Mouse (Mus musculus) thymus, postnatal 14 days (tissue): ENCODE results near the gene Cdc42bpg.
"Not testable (repeated sequence)": the region's sequence is repeated elsewhere in the genome, so short reads cannot be mapped to it uniquely, and the experiment has no call there.

ENCODE experiments used
- DNase-seq: peaks from one replicate; pipeline ENCODE4 v3.0.0; 2021

Gene Cdc42bpg

DNA sequence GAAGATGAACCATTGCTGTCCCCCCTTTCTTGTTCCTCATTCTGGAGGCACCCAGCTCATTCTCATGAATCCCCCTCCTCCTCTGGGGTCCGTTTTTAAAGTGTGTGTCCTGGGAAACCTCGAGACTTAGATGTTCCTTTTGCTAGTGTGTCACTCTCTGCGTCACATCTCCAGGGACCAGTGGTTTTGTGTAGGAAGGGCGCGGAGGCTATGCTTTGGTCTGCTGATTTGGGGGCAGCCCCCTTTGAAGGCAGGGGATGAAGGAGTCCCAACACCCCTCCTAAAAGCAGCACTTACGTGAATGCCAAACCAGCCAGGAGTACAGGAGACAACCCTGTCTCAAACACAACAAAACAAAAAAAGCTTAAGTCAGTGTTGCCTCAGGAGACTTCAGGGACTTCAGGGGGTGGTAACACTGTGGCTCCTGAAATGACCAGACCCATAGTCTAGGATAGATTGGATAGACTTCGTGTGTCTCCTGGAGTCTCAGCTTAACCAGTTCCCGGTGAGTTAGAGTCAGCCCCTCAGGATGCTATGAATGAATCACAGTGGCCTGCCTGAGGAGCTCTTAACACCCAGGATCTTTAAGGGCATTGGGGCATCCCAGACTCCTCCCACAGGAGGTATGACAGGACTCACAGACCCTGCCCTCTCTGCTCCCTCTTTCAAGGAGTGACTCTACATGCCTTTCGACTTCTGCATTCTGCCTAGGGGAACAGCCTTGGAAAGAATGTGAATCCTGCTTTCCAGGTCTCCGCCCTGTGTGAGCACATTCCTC is 28.4 kb upstream of the Cdc42bpg start:
- no peak for DNase-seq

DNA sequence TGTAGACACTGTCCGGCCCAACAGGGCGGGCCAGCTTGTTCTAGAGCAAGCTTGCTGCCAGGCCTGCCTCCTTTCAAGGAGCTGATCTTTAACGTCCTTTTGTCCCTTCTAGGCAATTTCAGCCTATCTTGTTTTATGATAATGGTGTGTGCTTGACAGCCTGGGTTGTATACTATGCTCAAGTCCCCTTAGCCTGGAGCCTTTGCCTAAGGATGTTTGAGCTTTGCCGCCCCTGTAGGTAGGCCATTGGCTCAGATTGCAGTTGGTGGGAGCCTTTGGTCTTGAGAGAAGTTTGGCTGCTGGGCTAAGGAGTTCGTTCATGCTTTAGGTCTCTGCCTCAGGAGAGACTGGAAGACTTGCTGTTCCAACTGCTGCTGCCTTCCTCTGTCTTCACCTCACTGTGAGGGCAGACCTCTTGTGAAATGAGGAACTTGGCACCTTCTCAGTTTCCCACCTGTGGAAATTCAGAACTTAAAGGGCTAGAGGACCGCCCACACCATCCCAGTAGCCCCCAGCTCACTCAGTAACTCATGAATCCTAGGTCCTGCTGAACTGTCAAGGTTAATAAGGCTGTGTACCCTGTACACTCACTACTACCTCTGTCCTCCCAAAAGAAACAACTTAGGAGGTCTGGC is 27.7 kb upstream of the Cdc42bpg start:
- no peak for DNase-seq

DNA sequence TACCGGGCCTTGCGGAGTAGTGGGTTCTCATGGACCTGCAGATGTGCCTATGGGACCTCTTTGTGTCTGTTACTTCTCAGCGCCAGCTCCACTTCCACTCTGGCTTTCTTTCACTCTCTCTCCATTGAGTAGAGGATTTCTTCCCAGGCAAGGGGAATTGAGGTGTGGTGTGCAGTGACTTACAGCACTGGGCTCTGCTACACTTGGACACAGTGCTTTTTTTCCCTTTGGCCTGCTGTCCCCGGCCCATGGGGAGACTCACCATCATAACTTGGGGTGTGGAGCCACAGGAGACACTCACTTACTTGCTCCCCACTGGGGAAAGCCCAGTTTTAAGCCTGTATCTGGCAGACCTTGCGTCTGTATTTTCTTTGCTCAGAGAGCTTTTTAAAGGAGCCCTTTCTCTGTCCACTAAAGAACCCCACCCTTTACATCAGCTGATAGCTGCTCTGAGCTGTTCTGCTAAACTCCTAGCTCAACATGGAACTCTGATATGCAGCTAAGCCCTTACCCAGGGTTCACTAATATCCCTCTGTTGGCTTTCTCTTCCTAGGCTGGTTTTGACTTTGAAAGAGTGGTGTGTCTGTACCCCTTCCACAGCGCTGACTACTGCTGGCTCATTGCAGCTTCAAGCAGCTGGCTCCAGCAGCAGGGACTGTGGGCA is 26.6 kb upstream of the Cdc42bpg start:
- DNase-seq: no peak

DNA sequence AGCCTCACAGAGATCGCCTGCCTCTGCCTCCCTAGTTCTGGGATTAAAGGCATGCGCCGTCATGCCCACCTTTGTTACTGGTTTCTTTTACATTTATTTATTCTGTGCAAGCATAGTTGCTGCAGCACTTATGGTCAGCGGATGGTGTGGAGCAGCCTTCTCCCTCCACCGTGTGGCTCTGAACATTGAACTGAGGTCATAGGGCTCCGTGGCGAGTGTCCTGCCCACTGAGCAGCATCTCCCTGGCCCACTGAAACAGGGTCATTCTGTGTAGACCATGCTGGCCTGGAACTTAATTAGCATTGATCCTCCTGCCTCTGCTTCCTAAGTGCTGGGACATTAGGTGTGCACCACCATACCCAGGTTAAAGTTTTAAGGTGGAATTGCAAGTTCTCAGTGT is 25.7 kb upstream of the Cdc42bpg start:
- no peak for DNase-seq

DNA sequence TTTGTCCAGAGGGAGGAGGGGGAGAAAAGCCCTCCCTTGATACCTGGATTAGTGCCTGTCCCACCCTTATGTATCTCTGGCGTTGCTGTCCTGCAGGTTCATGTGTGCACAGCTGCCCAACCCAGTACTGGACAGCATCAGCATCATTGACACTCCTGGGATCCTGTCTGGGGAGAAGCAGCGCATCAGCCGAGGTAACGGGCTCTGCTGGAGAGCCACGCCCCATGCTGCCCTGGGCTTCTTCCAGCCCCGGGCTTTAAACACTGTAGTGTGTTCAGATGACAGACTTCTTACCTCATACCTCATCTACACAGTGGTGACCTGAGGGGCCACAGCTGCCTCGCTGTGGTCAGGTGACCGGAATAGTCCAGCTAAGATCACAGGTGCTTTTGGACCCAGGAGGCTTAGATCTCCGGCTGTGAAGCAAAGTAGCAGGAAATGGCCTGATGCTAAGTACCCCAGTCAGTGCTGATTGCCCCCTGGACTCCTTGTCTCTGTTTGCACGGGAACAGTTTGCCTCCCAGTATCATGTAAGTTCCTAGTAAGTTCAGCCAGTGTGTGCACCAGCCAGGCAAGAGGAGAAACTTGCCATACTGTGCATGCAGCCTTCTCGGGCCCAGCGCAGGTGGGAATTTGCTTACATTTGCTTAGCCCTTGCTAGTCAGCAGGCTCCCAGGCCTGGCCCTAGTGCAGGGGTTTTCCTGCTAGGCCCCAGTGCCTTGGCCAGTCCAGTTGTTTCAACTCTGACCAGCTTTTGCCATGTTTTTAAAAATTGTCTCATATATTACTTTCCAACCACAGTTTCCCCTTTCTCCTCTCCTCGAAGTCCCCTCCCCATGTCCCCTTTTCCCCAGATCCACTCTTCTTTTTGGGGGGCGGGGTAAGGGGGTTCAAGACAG is 24.9 kb upstream of the Cdc42bpg start:
- no peak for DNase-seq

DNA sequence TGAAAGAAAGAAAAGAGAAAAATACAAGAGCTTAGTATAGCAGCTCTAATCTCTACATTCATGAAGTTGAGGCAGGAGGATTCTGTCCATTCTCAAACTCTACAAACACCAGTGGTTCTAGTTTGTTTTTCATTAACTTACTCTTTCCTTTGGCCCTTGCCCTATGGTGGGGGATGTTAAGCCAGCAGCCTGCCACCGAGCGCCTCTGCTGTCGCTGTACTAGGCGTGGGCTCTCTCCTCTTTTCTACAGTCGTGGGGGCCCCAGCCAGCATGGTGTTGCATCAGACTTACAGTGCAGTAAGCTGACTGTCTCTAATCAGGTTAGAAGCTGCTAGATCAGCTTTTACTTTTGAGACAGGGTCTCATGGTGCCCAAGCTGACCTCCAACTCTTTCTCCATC is 23.3 kb upstream of the Cdc42bpg start:
- no peak for DNase-seq

DNA sequence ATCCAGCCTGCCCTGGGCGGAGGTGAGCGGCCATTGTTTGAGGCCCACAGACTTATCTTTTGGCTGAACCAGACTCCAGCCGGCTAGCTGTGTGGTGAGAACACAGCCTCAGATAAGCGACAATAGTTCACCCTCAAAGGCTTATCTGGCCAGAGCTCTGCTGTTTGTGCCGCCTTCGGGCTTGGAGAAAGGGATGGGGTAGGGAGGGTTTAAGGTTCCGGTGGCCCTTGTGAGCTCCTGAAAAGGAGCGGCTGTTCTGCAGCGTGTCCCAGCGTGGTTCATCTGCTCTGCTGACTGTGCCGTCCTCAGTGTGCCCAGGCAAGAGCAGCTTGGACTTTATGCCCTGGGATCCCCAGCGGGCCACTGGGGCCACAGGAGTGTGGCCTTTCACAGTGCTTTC is 21.8 kb upstream of the Cdc42bpg start:
- no peak for DNase-seq

DNA sequence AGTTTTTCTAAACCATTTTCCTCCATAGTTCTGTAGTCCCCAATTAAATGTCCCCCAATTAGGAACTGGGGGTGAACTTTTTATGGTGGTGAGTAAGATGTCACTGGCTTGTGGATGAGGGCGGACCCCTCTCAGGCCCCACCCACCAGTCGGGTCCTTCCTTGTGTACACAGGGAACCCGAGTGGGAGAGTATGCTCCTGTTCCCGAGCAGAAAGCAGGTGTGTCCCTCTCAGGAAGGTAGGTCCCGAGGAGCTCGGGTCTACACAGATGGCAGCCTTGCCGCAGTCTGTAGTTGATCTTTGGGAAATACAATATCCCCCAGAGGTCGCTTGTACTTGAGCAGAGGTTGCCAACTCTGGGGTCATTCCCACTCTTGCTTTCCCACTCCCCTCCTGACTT is 21.0 kb upstream of the Cdc42bpg start:
- no peak for DNase-seq

DNA sequence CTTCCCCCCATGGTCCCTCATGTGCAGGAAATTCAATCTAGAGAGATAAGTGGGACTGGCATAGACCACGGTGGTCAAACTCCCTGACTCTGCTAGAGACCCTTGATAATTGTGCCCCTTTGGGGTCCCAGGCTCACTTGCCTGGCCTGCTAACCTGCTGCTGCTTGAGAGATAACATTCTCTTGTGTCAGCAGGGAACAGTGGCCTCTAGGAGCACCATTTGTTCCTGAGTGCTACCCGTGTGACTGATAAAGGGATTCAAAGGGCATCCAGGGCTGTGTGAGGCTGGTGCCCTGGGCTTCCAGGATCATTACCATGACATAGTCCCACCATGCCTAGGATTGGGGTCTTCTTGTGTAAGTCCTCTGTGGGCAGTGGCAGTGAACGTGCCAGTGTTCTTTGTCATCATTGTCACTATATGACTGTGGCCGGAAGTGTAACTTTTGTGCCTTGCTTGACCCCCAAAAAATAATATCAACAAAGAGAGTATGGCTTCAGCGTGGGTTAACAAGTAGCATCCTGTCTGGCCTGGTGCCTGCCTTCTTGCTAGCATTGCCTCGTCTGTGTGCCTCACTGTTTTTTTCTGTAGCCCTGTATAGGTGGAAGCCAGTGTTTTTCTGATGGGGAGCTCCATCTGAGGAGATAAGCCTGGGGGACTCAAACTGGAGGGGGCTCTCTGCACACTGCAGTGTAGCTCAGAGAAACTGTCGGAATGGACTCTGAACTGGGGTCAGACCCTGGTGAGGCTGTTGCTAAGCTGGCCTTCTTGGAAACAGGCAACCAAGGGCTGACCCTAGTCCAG is 20.4 kb upstream of the Cdc42bpg start:
- no peak for DNase-seq

DNA sequence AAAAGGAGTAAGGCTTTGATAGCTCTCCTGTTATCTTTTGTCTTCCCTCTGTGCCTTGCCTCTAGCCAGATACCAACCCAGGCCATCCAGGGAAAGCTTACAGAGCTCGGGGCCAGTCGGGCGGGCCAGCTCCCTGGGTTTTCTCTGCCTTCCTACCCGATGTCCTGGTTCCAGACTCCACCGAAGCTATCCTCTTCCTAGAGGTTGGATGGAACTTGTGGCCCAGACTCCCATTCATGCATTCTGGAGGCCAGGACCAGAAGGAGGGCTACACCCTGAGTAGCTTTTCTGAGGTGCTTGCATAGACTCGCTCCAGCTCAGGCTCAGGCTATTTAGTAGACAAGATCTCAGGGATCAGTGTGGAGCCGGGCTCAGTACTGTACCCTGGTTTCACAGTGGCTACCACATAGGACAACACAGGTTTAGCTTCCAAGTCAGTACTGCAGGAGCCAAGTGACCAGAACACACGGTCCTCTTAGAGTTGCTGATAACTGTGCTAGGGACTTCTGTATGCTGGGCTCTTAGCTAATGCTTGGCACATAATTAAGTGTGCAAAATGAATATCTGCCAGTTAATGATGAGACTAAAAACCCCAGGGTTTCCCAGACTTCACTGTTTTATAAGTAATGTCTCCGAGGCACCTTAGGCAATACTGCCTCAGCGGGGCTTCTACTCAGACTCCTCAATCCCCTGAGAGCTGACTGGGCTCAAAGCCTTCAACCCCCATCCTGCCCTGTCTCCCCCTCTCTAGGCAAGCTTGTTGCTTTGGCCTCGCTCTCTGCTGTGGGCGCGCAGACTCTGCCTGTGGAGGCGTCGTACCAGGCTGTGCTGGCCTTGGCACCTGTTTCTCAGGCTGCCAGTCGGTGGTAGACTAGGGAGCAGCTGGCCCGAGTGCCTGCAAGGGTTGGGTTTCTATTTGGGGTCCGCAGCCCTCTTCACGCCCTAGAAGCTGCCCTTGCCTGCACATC is 19.5 kb upstream of the Cdc42bpg start:
- peak; percentile 25 for DNase-seq

DNA sequence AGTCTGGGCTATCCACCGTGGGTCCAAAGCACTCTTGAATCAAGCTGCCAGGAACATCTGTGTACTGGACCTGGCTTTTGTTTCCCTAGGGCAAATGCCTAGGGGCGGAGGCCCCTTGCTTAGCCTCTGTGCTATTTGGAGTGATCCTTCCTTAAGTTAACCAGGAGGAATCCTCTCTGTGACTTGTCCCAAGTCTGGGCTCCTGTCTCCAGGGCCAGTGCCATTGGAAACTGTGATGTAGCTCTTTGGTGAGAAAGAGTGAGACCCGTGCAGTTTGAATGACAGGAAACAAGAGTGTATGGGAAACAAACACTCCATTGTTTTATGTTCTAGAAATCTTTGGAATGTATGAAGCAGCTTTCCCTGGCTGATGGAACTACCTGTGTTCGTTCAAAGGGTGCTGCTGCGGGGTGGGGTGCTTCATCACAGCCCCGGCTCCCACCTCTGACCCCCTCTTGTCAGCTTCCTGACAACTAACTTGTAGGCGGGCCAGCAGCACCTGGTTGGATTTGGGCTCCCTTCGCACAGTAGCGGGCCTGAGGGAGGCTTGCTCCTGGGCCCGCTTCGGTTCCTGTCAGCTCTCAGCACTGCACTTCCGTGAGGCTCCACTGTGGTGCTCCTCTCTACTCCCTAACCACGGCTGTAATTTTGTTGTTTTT is 17.9 kb upstream of the Cdc42bpg start:
- DNase-seq: no peak

DNA sequence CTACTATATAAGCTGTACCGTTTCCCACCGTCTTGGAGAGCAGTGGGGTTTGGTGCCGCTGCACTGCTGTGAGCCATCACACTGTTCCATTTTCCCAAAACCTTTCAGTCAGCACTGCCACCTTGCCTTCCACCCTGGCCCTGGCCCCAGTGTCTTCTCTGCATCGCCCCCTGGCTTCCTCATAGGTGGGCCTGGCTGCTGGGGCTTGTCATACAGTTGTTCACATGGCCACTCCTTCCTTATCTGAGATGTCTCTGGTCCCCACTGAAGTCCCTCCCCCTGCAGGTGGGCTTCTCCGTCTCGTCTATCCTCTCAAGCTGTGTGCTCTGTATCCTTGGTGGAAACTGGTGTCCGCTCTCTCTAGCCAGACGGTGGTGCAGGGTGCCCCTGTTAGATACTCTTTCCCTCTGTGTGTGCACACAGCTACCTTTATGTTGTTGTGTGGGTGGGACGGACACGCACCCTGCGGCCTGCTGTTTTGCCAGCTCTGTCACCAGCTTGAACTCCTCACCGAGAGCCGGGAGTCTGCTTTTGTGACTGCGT is 16.5 kb upstream of the Cdc42bpg start:
- no peak for DNase-seq

DNA sequence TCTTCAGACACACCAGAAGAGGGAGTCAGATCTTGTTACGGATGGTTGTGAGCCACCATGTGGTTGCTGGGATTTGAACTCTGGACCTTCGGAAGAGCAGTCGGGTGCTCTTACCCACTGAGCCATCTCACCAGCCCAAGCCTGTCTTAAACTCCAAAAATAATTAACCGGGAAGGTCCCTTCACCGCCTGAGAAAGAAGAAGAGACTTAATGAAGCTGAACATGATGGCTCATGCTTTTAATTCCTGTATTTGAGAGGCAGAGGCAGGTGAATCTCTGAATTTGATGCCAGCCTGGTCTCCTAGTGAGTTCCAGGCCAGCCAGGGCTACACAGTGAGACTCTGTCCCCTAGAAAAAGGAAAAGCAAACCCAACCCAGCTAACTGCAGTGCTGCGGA is 15.5 kb upstream of the Cdc42bpg start:
- not testable (repeated sequence) for DNase-seq

DNA sequence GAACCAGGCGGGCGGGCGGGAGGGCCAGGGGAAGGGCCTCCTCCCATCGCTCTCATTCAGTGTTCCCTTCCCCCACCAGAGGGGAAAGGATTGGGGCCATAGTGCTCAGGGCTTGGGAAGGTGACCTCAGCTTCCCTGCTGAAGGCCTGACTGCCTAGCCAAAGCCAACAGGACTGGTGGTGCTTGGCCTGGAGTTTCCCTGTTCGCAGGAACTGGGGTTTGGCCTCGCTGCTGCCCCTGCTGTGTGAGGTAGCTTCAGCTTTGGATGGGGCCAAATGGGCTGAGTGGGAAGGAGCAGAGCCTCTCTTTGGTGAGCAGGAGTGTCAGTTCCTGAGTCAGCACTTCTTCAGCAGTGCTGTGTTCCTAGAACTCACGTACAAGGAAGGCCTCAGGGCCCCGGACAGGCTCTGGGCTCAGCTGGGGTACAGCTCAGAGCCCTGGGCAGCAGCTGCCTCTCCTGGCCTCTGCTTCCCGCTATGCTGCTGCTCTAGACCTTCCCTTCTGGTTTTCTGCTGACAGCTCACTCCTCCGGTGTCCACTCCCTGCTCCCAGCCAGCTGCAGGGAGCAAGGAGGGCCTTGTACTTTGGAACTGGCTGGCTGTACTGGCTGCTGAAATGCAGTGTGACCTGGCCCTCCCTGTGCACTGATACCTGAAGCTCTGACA is 15.0 kb upstream of the Cdc42bpg start:
- no peak for DNase-seq

DNA sequence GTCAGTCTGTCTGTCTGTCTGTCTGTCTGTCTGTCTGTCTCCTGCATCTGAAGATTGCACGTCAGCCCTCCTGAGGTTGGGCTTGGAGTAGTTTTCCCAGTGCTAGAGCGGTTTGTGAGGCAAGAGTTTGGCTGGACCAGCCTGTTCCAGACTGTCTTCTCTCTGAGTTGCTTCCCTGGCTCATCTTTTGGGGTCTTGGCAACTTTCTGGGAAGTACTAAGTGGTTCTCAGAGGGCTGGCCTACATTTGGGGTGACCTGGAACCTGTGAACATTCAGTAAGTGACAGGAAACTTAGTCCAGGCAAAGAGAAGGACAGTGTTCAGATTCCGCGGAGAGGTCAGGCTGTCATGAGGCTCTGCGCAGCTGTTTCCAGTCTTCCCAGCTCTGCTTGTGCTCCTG is 14.0 kb upstream of the Cdc42bpg start:
- DNase-seq: no peak

DNA sequence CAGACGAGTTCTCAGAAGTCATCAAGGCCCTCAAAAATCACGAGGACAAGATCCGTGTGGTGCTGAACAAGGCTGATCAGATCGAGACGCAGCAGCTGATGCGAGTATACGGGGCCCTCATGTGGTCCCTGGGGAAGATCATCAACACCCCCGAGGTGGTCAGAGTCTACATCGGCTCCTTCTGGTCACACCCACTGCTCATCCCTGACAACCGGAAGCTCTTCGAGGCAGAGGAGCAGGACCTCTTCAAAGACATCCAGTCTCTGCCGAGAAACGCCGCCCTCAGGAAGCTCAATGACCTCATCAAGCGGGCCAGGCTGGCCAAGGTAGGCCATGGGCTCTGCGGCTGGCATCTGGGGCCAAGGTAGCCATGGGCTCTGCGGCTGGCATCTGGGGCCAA is 12.0 kb upstream of the Cdc42bpg start:
- DNase-seq: no peak

DNA sequence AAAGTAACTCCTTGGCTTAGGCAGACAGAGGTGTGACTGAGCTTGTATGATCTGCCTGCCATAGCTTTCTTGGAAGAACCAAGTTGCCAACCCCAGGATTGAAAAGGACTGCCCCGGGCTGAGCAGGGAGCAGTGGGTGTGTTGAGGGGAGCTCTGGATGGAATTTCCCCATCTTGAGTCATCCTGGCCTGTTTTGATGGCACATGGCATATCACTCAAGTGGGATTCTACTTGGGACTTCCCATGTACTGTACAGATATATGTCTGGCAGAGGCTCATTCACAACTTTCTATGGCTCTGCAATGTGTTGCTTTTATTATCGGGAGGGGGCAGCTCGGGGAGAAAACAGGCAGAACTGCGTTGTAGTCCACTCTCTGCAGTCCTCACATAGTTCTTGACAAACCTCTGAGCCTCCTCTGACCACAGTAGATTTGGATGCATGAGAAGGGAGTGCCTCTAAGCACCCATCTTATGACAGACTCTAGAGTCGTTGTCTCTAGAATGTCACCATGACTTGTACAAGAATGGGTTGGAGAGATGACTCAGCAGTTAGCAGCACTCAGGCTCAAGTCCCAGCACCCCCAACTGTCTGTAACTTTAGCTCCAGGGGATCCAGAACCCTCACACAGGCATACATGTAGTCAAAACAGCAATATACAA is 9.6 kb upstream of the Cdc42bpg start:
- no peak for DNase-seq

DNA sequence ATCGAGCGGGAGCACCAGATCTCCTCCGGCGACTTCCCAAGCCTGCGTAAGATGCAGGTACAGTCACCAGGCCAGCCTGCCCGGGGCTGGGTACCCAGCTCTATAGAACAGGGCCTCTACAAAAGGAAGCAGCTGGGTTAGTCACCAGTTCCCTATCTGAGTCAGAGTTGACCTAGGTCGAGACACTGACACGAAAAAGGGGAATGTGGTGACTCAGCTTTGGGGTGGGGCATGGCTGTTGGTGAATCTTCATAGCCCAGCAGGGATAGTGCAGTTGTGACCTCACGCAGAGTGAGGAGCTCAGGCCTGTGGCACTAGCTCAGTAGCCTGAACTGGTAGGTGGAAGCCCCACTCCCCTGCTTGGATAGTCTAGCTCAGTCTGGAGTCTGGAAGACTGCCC is 8.6 kb upstream of the Cdc42bpg start:
- no peak for DNase-seq

DNA sequence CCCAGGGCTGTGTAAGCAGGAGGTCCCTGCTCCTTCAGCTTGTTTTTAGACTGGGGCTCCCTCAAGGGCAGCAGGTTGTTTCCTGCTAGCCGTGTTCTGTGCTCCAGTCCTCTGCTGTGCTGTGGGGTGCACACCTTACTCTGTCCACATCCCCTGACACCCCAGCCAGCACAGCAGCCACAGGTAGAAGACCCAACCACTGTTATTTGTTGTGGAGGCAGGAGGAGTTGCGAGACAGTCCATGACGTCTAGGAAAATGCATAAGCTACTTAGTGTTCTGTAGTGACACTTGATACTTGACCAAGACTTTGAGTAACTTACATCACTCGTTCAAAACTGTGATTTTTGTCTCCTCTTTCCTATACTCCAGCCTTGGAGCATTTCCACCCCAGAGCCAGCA is 7.3 kb upstream of the Cdc42bpg start:
- no peak for DNase-seq
